Mouse (Mus musculus): Measurements from ENCODE around the gene Sectm1b. TPM values are rescaled to one million over a fixed set of nuclear protein-coding genes. Genes with fewer than 3 reads are reported as not detected.
"Not testable (repeated sequence)": the region's sequence is repeated elsewhere in the genome, so short reads cannot be mapped to it uniquely, and the experiment has no call there.

Sectm1b gene
- polyA plus RNA-seq, 1 experiment from 2014 or later = 166 TPM

DNA sequence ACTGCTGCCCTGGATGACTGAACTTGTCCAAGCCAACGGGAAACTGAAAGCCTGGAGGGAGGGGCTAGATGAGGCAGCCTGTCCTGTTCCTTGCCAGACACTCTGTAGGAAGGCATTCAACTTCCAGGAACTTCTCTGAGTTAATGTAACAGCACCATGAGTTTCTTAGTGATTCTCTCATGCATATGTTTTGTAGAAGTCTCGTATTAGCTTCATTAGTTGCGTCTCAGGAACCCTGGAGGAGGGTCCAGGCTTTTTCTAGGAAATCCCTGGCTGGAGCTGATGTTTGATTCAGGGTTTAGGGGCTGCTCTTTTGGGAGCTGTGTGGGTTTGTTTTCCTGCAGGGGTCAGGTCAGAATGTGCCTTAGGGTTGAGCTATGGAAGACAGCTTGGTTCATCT, 17.8 kb upstream of the Sectm1b start, which contains the start of gene Sectm1a:
Gene Sectm1a (minus strand): TSS at position 101 of the 400 bp plus-strand sequence.
- H3K27ac ChIP-seq (ENCODE audit: low read depth, low read length) = no peak within 1 kb of the TSS
- no peak for ATAC-seq
- no peak within 1 kb of the TSS for H3K4me2 ChIP-seq (replicated peaks; ENCODE audit: low read depth)
- H3K9ac ChIP-seq (ENCODE audit: low read depth, low read length) = no peak within 1 kb of the TSS
- no peaks in the 10 kb centered on the region for H3K9me3 ChIP-seq (ENCODE audit: control insufficient read depth)
- H3K4me1 ChIP-seq (replicated peaks; ENCODE audit: control insufficient read depth, insufficient read depth, low read length) = peaks cover 9% of the 10 kb centered on the region; the same call in 1 of the 2 replicates
- H3K36me3 ChIP-seq (ENCODE audit: control insufficient read depth, insufficient read depth) = no peaks in the 10 kb centered on the region
- no peak within 1 kb of the TSS for H3K4me3 ChIP-seq (ENCODE audit: low read depth, low read length)
- 64% methylated on average over 3 of the region's 3 CpGs for WGBS
- no peaks in the 10 kb centered on the region for H3K27me3 ChIP-seq (replicated peaks; ENCODE audit: control insufficient read depth, insufficient read depth, low read length)
- no peak for TF ChIP-seq CTCF (IDR thresholded peaks at IDR 0.05; ENCODE audit: low read depth)

DNA sequence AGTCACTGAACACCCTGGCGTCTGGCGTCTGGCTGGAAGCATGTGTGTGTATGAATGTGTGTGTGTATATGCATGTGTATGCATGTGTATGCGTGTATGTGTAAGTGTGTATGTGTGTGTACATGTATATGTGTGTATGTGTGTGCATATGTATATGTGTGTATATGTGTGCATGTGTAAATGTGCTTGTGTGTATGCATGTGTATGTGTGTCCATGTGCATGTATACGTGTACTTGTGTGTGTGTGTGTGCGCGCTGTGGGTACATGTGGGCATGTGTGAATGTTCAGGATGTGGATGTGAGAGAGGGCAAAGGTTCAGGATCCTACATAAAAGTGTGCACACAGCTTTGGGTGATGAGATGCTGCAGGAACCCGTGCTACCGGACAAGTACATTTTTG, 17.0 kb upstream of the Sectm1b start:
- no peaks in the 10 kb centered on the region for H3K9me3 ChIP-seq (ENCODE audit: control insufficient read depth)
- no peak overlapping the region for H3K9ac ChIP-seq (ENCODE audit: low read depth, low read length)
- WGBS = 93% methylated on average over 8 of the region's 8 CpGs
- H3K4me1 ChIP-seq (replicated peaks; ENCODE audit: control insufficient read depth, insufficient read depth, low read length) = peaks cover 9% of the 10 kb centered on the region; the same call in 1 of the 2 replicates
- H3K4me3 ChIP-seq (ENCODE audit: low read depth, low read length) = no peak overlapping the region
- TF ChIP-seq CTCF (IDR thresholded peaks at IDR 0.05; ENCODE audit: low read depth) = no peak
- no peak overlapping the region for H3K4me2 ChIP-seq (replicated peaks; ENCODE audit: low read depth)
- H3K27ac ChIP-seq (ENCODE audit: low read depth, low read length) = no peak overlapping the region
- H3K27me3 ChIP-seq (replicated peaks; ENCODE audit: control insufficient read depth, insufficient read depth, low read length) = no peaks in the 10 kb centered on the region
- no peak for ATAC-seq
- H3K36me3 ChIP-seq (ENCODE audit: control insufficient read depth, insufficient read depth) = no peaks in the 10 kb centered on the region

DNA sequence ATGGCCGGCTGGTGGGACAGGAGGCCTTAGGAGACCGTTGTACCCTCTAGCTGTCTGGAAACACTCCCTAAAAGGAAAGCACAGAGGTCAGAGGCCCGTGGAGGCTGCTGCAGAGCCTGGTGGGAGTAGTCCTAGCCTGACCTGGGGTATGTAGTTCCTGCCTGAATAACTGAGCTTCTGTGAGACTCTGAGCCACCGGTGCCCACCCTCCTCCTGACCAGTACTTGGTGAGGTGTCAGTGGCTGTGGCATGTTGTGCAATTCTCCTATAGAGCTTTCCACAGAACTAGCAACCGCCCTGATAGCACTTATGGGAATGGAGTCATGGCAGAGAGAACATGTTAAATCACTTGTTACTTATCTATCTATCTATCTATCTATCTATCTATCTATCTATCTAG, 12.3 kb upstream of the Sectm1b start:
- Histone ChIP-seq H3K4me3 (ENCODE audit: low read depth, low read length) (no peak overlapping the region), H3K27ac (ENCODE audit: low read depth, low read length) (no peak overlapping the region), H3K27me3 (replicated peaks; ENCODE audit: control insufficient read depth, insufficient read depth, low read length) (no peaks in the 10 kb centered on the region), H3K4me1 (replicated peaks; ENCODE audit: control insufficient read depth, insufficient read depth, low read length) (no peaks in the 10 kb centered on the region), H3K36me3 (ENCODE audit: control insufficient read depth, insufficient read depth) (no peaks in the 10 kb centered on the region), H3K9ac (ENCODE audit: low read depth, low read length) (no peak overlapping the region), H3K9me3 (ENCODE audit: control insufficient read depth) (no peaks in the 10 kb centered on the region), H3K4me2 (replicated peaks; ENCODE audit: low read depth) (no peak overlapping the region)
- ATAC-seq = no peak
- no peak for TF ChIP-seq CTCF (IDR thresholded peaks at IDR 0.05; ENCODE audit: low read depth)
- WGBS = 78% methylated on average over 5 of the region's 5 CpGs

DNA sequence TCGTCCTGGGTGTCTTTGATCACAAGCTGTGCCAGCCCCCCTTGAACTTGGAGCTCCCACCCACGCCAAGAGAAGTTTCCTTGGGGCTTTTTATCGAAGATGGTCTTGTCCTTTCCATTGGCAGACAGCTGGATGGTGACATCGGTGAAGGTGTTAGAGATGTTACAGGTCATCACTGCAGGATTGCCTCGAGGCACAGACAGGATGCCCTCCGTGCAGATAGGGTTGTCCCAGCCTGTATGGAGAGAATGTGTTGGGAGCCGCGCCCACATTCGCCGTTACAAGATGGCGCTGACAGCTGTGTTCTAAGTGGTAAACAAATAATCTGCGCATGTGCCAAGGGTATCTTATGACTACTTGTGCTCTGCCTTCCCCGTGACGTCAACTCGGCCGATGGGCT, 6.3 kb upstream of the Sectm1b start:
- H3K27me3 ChIP-seq (replicated peaks; ENCODE audit: control insufficient read depth, insufficient read depth, low read length); H3K27ac ChIP-seq (ENCODE audit: low read depth, low read length); H3K9me3 ChIP-seq (ENCODE audit: control insufficient read depth); H3K36me3 ChIP-seq (ENCODE audit: control insufficient read depth, insufficient read depth); H3K9ac ChIP-seq (ENCODE audit: low read depth, low read length); ATAC-seq; H3K4me1 ChIP-seq (replicated peaks; ENCODE audit: control insufficient read depth, insufficient read depth, low read length); H3K4me2 ChIP-seq (replicated peaks; ENCODE audit: low read depth); H3K4me3 ChIP-seq (ENCODE audit: low read depth, low read length): not testable (repeated sequence)
- 95% methylated on average over 12 of the region's 16 CpGs for WGBS

DNA sequence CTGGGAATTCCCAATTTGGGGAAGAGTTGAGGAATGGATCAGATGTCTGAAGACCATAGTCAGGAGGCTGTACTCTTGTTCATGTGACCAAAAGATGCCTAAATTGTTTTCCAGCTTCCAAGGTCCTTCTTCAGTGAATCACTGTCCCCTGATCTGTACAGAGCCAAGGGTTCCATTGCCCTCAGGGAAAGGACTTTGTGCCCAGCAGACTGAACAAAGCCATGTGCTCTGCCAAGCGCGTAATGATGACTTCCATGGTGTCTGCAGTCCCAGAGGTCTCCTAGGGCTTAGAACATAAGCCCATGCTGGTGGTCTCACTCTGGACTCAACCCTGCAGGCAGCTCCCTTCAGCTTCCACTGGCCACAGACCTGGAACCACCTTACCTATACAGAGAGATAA, 4.5 kb upstream of the Sectm1b start:
- 95% methylated on average over 2 of the region's 2 CpGs for WGBS
- Histone ChIP-seq H3K4me2 (replicated peaks; ENCODE audit: low read depth) (no peak overlapping the region), H3K9ac (ENCODE audit: low read depth, low read length) (no peak overlapping the region), H3K4me1 (replicated peaks; ENCODE audit: control insufficient read depth, insufficient read depth, low read length) (no peaks in the 10 kb centered on the region; the same call in 1 of the 2 replicates), H3K27me3 (replicated peaks; ENCODE audit: control insufficient read depth, insufficient read depth, low read length) (no peaks in the 10 kb centered on the region), H3K4me3 (ENCODE audit: low read depth, low read length) (no peak overlapping the region), H3K27ac (ENCODE audit: low read depth, low read length) (no peak overlapping the region), H3K36me3 (ENCODE audit: control insufficient read depth, insufficient read depth) (peaks cover 7% of the 10 kb centered on the region; the same call in 1 of the 2 replicates), H3K9me3 (ENCODE audit: control insufficient read depth) (no peaks in the 10 kb centered on the region)
- no peak for TF ChIP-seq CTCF (IDR thresholded peaks at IDR 0.05; ENCODE audit: low read depth)
- no peak for ATAC-seq

DNA sequence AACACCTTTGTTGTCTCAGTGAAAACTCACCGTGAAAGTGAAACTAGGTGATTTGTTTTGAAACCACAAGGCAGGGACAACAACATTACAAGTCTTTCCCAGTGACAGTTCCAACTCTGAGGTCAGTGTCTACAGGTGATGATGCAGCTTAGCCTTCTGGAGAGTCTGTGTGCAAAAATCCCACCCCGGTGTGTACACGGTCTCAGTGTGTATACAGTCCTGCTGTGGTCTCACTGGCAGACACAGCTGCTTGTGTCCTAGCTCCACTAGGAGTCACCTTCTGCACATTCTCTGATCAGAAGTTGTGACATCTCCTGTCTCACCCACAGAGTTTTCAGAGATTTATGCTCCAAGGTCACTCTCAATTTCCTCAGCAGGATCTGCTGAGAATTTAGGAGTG, 828 bp upstream of the Sectm1b start:
- WGBS = 58% methylated on average over 3 of the region's 3 CpGs
- H3K27me3 ChIP-seq (replicated peaks; ENCODE audit: control insufficient read depth, insufficient read depth, low read length) = no peaks in the 10 kb centered on the region
- no peak overlapping the region for H3K9ac ChIP-seq (ENCODE audit: low read depth, low read length)
- H3K27ac ChIP-seq (ENCODE audit: low read depth, low read length) = peak overlapping the region; percentile 66
- H3K9me3 ChIP-seq (ENCODE audit: control insufficient read depth) = no peaks in the 10 kb centered on the region
- H3K4me2 ChIP-seq (replicated peaks; ENCODE audit: low read depth) = peak overlapping the region; percentile 32
- peaks cover 7% of the 10 kb centered on the region; the same call in 1 of the 2 replicates for H3K36me3 ChIP-seq (ENCODE audit: control insufficient read depth, insufficient read depth)
- no peak overlapping the region for H3K4me3 ChIP-seq (ENCODE audit: low read depth, low read length)
- ATAC-seq = no peak
- peaks cover 5% of the 10 kb centered on the region; the same call in 1 of the 2 replicates for H3K4me1 ChIP-seq (replicated peaks; ENCODE audit: control insufficient read depth, insufficient read depth, low read length)
- TF ChIP-seq CTCF (IDR thresholded peaks at IDR 0.05; ENCODE audit: low read depth) = peak; percentile 70

DNA sequence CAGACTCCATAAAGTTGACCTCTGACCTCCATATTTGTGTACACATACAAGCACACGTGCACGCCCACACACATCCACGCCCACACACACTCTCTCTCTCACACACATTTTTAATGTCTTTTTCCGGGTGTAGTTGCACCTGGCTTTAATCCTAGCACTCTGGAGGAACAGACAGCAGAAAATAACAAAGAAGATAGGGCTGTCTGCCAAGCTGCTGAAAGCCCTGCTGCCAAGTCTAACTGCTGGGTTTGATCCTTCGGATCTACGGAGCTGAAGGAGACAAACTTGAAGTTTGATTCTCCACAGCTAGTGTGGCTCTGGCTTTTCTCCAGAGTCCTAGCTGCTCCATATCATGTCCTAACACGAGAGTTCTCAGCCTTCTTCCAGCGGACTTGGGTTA, 1.8 kb downstream of the Sectm1b start:
- Histone ChIP-seq H3K27ac (ENCODE audit: low read depth, low read length) (peak overlapping the region; percentile 50), H3K9ac (ENCODE audit: low read depth, low read length) (no peak overlapping the region), H3K9me3 (ENCODE audit: control insufficient read depth) (no peaks in the 10 kb centered on the region), H3K27me3 (replicated peaks; ENCODE audit: control insufficient read depth, insufficient read depth, low read length) (no peaks in the 10 kb centered on the region), H3K4me3 (ENCODE audit: low read depth, low read length) (no peak overlapping the region), H3K4me1 (replicated peaks; ENCODE audit: control insufficient read depth, insufficient read depth, low read length) (0 out of 2 replicates have a peak, but pooled peaks cover 16% of the 10 kb centered on the region), H3K36me3 (ENCODE audit: control insufficient read depth, insufficient read depth) (no peaks in the 10 kb centered on the region), H3K4me2 (replicated peaks; ENCODE audit: low read depth) (0 out of 2 replicates have a peak overlapping the region, but pooled peaks have one; percentile 40)
- WGBS = 36% methylated on average over 8 of the region's 8 CpGs
- ATAC-seq = no peak
- no peak for TF ChIP-seq CTCF (IDR thresholded peaks at IDR 0.05; ENCODE audit: low read depth)

DNA sequence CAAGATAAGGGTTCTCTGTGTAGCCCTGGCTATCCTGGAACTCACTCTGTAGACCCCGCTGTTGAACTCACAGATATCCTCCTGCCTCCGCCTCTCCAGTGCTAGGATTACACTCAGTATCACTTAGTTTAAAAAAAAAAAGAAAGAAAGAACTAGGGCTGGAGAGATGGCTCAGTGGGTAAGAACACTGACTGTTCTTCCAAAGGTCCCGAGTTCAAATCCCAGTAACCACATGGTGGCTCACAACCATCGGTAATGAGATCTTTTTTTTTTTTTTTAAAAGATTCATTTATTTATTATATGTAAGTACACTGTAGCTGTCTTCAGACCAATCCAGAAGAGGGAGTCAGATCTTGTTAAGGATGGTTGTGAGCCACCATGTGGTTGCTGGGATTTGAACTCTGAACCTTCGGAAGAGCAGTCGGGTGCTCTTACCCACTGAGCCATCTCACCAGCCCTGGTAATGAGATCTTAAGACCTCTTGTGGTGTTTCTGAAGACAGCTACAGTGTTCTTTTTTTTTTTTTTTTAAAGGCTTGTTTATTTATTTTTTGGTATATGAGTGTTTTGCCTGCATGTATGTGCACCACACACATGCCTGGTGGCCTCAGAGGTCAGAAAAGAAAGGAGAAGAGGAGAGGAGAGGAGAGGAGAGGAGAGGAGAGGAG, 2.8 kb downstream of the Sectm1b start:
- not testable (repeated sequence) for H3K27ac ChIP-seq (ENCODE audit: low read depth, low read length); ATAC-seq; H3K27me3 ChIP-seq (replicated peaks; ENCODE audit: control insufficient read depth, insufficient read depth, low read length); H3K9ac ChIP-seq (ENCODE audit: low read depth, low read length); H3K9me3 ChIP-seq (ENCODE audit: control insufficient read depth); H3K36me3 ChIP-seq (ENCODE audit: control insufficient read depth, insufficient read depth); H3K4me3 ChIP-seq (ENCODE audit: low read depth, low read length); H3K4me2 ChIP-seq (replicated peaks; ENCODE audit: low read depth)
- 91% methylated on average over 6 of the region's 6 CpGs for WGBS
- H3K4me1 ChIP-seq (replicated peaks; ENCODE audit: control insufficient read depth, insufficient read depth, low read length) = peaks cover 20% of the 10 kb centered on the region

Measured in intestine, postnatal 0 days (tissue).